Mouse (Mus musculus) intestine, postnatal 0 days (tissue): ENCODE measurements at regions not wholly inside any gene's neighbourhood (a gene's known extent, or its start where the extent isn't known, plus 50 kb on each side); places are given as distances from the start of the nearest gene placed in this dataset.

Experiments
- ATAC-seq: fragments of 200-750 bp; cut with Nextera tagmentation; 2 replicates; pipeline ENCODE4 v1.8.0; 2017; ENCODE audit warnings: mild to moderate bottlenecking, moderate TSS enrichment, moderate library complexity
- H3K27ac ChIP-seq: fragments of 300-500 bp; sonication (generic); 2 replicates; pipeline ENCODE4 v1.5.1; 2014; ENCODE audit warnings: mild to moderate bottlenecking, low read depth, low read length, moderate library complexity
- H3K27me3 ChIP-seq: fragments of 300-500 bp; sonication (generic); replicated peaks from 2 replicates; pipeline ENCODE4 v1.6.1; 2014; ENCODE audit warnings: low read length, mixed read lengths; ENCODE audit not compliant: control insufficient read depth, insufficient read depth
- H3K36me3 ChIP-seq: fragments of 300-500 bp; sonication (generic); 2 replicates; pipeline ENCODE4 v1.6.1; 2014; ENCODE audit warnings: mild to moderate bottlenecking, moderate library complexity; ENCODE audit not compliant: control insufficient read depth, insufficient read depth
- H3K4me1 ChIP-seq: fragments of 300-500 bp; sonication (generic); replicated peaks from 2 replicates; pipeline ENCODE4 v1.6.1; 2014; ENCODE audit warnings: antibody characterized with exemption, low read length, mixed read lengths; ENCODE audit not compliant: control insufficient read depth, insufficient read depth
- H3K4me2 ChIP-seq: fragments of 300-500 bp; sonication (generic); replicated peaks from 2 replicates; pipeline ENCODE4 v1.6.1; 2014; ENCODE audit warnings: low read depth, mild to moderate bottlenecking, moderate library complexity
- H3K4me3 ChIP-seq: fragments of 300-500 bp; sonication (generic); 2 replicates; pipeline ENCODE4 v1.5.1; 2014; ENCODE audit warnings: low read depth, low read length
- H3K9ac ChIP-seq: fragments of 300-500 bp; sonication (generic); 2 replicates; pipeline ENCODE4 v1.6.1; 2014; ENCODE audit warnings: mild to moderate bottlenecking, low read depth, low read length
- H3K9me3 ChIP-seq: fragments of 300-500 bp; sonication (generic); 2 replicates; pipeline ENCODE4 v1.6.1; 2016; ENCODE audit warnings: mixed run types; ENCODE audit not compliant: control insufficient read depth
- CTCF ChIP-seq: sonication (generic); IDR thresholded peaks from 2 replicates; pipeline ENCODE4 v1.5.1; 2016; ENCODE audit warnings: low read depth, mild to moderate bottlenecking, control low read depth, antibody characterized with exemption, moderate library complexity
- WGBS: fragments of 180-500 bp; shearing (Covaris S2); extraction: QIAGEN DNeasy Blood & Tissue Kit; methylation state at CpG from one replicate; pipeline ENCODE4 v1.1.7; 2014; 5-methylcytosine and 5-hydroxymethylcytosine counted together

DNA sequence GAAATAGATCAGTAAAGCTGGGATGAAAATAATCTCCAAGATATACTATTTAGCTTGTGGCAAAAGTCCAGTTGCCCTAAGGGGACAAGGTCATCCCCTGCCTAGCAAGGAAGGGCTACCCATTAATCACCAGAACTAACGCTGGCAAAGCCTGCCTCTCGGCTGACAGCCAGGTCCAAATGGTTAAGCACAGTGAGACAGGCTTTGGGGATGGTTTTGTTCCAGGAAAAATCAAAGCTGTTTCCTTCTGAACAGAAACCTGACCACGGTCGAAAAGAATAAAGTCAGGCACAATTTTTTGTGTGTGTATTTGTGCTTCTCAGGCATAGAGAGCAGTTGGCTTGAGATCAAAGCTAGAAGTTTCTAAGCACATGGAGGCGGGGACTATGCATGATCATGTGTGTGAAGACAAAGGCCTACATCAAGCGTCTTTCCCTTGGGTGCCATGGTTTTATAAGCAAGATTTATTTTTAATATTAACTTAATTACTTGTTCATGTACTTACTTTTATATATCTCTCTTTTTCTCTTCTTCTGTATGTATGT lies 70.1 kb upstream of the Rpl10-ps3 start:
- Histone ChIP-seq H3K36me3 (no peaks in the 10 kb centered on the region), H3K4me1 (no peaks in the 10 kb centered on the region), H3K9me3 (no peaks in the 10 kb centered on the region), H3K27ac (no peak overlapping the region), H3K4me2 (no peak overlapping the region), H3K27me3 (no peaks in the 10 kb centered on the region), H3K4me3 (no peak overlapping the region), H3K9ac (no peak overlapping the region)
- no peak for TF ChIP-seq CTCF
- 74% methylated on average over 6 of the region's 6 CpGs for WGBS
- no peak for ATAC-seq

DNA sequence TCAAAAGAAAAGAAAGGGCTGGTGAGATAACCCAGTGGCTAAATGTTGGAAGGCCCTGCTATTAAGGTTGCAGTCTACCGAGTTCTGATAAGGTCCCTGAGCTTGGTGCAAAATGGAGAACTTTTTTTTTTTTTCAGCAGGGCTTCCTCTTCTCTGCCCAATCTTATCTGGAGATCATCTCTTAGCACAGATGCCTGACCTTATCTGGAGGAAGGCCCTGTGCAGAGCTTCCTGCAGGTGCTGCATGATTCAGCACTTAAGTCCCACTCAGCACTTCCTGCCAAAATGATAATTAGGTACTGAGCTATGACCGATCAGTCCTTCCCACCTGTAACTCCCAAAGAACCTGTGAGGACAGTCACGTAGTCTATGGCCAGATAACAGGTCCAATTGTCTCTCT lies 71.9 kb upstream of the Rpl10-ps3 start:
- no peak for TF ChIP-seq CTCF
- WGBS = 46% methylated on average over 3 of the region's 3 CpGs
- no peak overlapping the region for H3K27ac ChIP-seq
- H3K9ac ChIP-seq = no peak overlapping the region
- H3K36me3 ChIP-seq = no peaks in the 10 kb centered on the region
- H3K27me3 ChIP-seq = no peaks in the 10 kb centered on the region
- H3K4me2 ChIP-seq = no peak overlapping the region
- no peak overlapping the region for H3K4me3 ChIP-seq
- no peaks in the 10 kb centered on the region for H3K9me3 ChIP-seq
- H3K4me1 ChIP-seq = no peaks in the 10 kb centered on the region
- ATAC-seq = no peak

DNA sequence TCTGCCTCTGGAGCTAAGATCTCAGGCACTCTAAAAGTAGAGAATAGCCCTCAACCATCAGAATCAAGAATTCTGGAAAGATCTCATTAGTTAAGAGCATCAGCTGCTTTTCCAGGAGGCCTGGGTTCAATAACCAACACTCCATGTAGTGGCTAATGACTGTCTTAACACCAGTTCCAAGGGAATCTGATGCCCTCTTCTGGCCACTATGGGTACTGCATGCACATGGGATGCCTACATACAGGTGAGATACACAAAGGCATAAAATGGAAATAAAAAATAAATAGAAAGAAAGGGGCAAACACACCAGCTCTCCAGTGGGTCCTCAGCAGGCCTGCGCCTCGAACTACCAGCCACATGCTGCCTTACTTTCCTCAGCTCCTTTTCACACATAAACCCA lies 73.3 kb upstream of the Plet1 start:
- no peak for ATAC-seq
- peak; percentile 64 for TF ChIP-seq CTCF
- no peaks in the 10 kb centered on the region for H3K36me3 ChIP-seq
- no peak overlapping the region for H3K4me2 ChIP-seq
- H3K9ac ChIP-seq = no peak overlapping the region
- H3K27ac ChIP-seq = no peak overlapping the region
- no peaks in the 10 kb centered on the region for H3K27me3 ChIP-seq
- no peak overlapping the region for H3K4me3 ChIP-seq
- no peaks in the 10 kb centered on the region for H3K9me3 ChIP-seq
- no peaks in the 10 kb centered on the region for H3K4me1 ChIP-seq
- 96% methylated on average over 2 of the region's 2 CpGs for WGBS

DNA sequence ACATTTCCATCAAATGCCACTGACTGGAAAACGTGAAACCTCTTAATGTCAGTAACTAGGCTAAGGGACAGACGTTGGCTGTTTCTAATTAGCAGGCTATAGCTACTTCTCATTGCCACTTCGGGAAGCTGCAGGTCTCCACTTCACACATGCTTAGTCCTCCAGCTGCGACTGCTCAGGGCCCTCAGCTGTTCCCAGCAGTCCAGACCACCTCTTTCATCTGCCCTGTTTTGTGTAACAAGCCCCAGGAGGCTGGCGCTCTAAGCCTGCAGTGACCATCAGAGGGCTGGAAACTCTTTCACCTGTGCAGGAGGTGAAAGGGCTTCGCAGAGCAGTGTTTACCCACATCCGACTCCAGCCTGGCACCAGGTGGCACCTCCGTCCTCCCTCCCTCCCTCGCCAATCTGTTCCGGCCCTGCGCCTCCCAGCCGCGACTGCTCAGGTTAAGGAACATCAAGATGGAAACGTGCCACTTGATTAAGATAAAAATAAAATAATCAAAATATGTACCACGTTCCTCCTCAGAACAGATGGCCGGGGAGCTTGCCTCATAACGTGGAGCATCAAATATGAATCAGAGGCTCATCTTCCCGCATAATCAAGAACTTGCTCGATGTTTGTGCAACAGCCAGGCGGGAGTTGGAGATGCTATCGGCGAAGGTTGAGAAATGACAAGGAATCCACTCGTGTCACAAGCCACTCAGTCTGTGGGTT lies 72.6 kb upstream of the Plet1 start:
- Histone ChIP-seq H3K9ac (no peak overlapping the region), H3K4me2 (no peak overlapping the region), H3K36me3 (no peaks in the 10 kb centered on the region), H3K4me3 (no peak overlapping the region), H3K27ac (no peak overlapping the region), H3K9me3 (no peaks in the 10 kb centered on the region), H3K4me1 (no peaks in the 10 kb centered on the region), H3K27me3 (no peaks in the 10 kb centered on the region)
- TF ChIP-seq CTCF = no peak
- no peak for ATAC-seq
- 84% methylated on average over 23 of the region's 23 CpGs for WGBS

DNA sequence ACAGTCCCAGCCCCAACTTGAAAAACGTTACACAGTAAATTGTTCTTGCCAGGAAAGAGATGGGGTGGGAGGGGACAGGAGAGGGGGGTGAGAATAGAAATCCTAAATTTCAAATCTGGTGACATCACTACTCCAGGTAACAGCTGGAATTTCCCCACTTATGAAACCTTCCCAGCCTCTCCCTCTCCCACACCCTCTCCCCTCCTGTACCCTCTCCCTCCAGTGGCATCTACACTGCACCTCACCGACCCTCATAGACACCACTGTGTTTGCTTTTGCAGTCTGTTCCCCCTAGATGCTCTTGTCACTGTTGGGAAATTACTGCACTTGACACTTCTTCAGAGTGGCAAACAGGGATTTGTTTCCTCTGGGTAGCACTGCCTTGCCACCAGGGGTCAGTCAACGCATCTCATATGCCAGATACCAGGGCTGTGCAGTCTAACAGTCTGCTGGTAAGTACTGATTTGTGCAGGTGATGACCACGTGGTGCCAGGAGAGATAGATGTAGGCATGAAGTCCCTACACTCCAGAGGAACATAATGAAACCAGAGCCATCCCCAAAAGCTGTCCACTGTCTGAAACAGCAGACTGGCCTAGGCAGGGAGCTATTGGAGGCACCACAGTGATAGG lies 68.3 kb upstream of the Plet1 start:
- H3K4me2 ChIP-seq = no peak overlapping the region
- peak; percentile 71 for TF ChIP-seq CTCF
- no peak overlapping the region for H3K9ac ChIP-seq
- no peak for ATAC-seq
- no peaks in the 10 kb centered on the region for H3K4me1 ChIP-seq
- H3K27ac ChIP-seq = no peak overlapping the region
- no peak overlapping the region for H3K4me3 ChIP-seq
- 39% methylated on average over 4 of the region's 4 CpGs for WGBS
- H3K36me3 ChIP-seq = no peaks in the 10 kb centered on the region
- H3K9me3 ChIP-seq = no peaks in the 10 kb centered on the region
- H3K27me3 ChIP-seq = no peaks in the 10 kb centered on the region

DNA sequence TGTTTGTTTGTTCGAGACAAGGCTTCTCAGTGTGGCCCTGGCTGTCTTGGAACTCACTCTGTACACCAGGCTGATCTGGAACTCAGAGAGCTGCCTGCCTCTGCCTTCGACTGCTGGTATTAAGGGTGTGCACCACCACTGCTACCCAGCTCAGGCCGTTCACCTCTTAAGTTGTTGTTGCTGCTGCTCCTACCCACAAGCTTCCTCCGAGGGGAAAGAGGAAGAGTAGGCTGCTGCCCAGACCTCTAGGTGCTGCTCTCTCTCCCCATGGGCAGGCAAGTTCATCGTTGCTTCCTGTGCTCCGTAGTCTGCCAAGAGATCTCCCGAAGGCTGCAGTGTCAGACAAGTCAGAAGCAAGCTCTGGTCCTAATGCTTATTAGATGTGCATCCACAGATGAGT lies 64.2 kb upstream of the Plet1 start:
- TF ChIP-seq CTCF = no peak

More for the DNA sequence above, 64.2 kb upstream of the Plet1 start:
- no peak for ATAC-seq
- Histone ChIP-seq H3K4me2 (no peak overlapping the region), H3K4me1 (no peaks in the 10 kb centered on the region), H3K9ac (no peak overlapping the region), H3K27ac (no peak overlapping the region), H3K36me3 (no peaks in the 10 kb centered on the region), H3K4me3 (no peak overlapping the region), H3K27me3 (no peaks in the 10 kb centered on the region), H3K9me3 (no peaks in the 10 kb centered on the region)
- 83% methylated on average over 7 of the region's 7 CpGs for WGBS
